Mouse (Mus musculus): Measurements from ENCODE around the gene Rfx1. TPM values are rescaled to one million over a fixed set of nuclear protein-coding genes. Genes with fewer than 3 reads are reported as not detected.
A peak's percentile ranks its signal among the peaks of the same experiment; 100 is the strongest.

Gene Rfx1
- polyA plus RNA-seq, 1 experiment from 2014 or later = 11.3 TPM

DNA sequence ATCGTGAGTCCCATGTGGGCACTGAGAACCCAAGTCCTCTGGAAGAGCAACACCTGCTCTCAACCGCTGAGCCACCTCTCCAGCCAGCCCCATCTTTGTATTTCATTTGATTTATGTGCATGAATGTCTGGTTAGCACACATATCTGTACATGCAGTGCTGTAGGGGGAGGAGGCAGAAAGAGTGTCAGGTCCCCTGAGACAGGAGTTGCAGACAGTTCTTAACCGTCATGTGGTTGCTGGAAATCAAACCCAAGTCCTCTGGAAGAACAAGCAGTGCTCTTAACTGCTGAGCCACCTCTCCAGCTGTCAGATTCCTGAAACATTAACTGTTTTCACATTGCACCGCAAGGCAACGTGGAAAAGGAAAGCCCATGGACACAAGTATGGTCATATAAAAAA lies 18.5 kb upstream of the Rfx1 start:
- no peak for ATAC-seq
- peaks cover 20% of the 10 kb centered on the region for H3K27me3 ChIP-seq (ENCODE audit: control insufficient read depth, insufficient read depth, low read depth, low read length)
- H3K4me2 ChIP-seq (ENCODE audit: low read length) = no peak overlapping the region
- no peak overlapping the region for H3K4me3 ChIP-seq (ENCODE audit: low read depth, low read length)
- 84% methylated on average over 5 of the region's 5 CpGs for WGBS
- H3K27ac ChIP-seq (ENCODE audit: low read length) = no peak overlapping the region
- no peak overlapping the region for H3K9ac ChIP-seq (ENCODE audit: low read depth, low read length)
- no peaks in the 10 kb centered on the region for H3K9me3 ChIP-seq (replicated peaks; ENCODE audit: control insufficient read depth, low read length, poor library complexity, severe bottlenecking)
- H3K36me3 ChIP-seq (ENCODE audit: control insufficient read depth, insufficient read depth, low read length) = no peaks in the 10 kb centered on the region
- peaks cover 3% of the 10 kb centered on the region; the same call in 1 of the 2 replicates for H3K4me1 ChIP-seq (ENCODE audit: control insufficient read depth, insufficient read depth, low read length)

DNA sequence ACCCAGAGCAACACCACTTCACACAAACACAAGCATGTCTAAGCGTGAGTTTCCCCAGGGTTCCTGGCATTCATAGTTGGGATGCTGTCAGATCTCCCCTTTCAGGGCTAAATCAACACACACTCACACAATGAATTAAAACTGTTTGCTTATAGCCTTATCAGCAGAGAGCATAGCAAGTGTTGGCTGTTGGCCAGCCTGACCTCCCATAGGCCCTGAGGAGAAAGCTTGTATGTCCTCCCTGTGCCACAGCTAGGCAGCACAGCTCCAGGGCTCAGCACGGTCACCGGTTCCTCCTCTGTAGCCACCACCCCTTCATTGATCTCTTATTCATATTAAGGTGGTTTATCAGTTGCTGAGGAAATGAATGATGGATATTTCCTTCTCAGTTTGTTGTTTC lies 13.9 kb upstream of the Rfx1 start:
- Histone ChIP-seq H3K4me2 (ENCODE audit: low read length) (no peak overlapping the region), H3K27me3 (ENCODE audit: control insufficient read depth, insufficient read depth, low read depth, low read length) (no peaks in the 10 kb centered on the region), H3K4me3 (ENCODE audit: low read depth, low read length) (no peak overlapping the region), H3K9ac (ENCODE audit: low read depth, low read length) (no peak overlapping the region), H3K27ac (ENCODE audit: low read length) (no peak overlapping the region), H3K4me1 (ENCODE audit: control insufficient read depth, insufficient read depth, low read length) (no peaks in the 10 kb centered on the region), H3K9me3 (replicated peaks; ENCODE audit: control insufficient read depth, low read length, poor library complexity, severe bottlenecking) (no peaks in the 10 kb centered on the region), H3K36me3 (ENCODE audit: control insufficient read depth, insufficient read depth, low read length) (no peaks in the 10 kb centered on the region)
- WGBS = 64% methylated on average over 3 of the region's 3 CpGs
- no peak for ATAC-seq

DNA sequence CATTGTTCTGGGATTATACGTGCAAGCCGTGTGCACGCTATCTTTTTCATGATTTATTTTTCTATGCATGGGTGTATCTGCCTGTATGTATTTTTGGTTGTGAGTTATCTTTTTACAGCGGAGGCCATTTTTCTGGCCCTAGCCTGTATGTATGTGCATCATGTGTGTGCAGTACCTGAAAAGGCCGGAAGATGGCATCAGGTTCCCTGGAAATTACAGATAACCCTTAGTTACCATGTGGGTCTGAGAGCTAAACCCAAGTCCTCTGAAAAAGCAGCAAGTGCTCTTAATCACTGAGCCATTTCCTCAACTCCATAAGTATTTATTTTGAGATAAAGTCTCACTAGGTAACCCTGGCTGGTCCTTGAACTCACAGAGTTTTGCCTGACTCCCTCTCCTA lies 13.4 kb upstream of the Rfx1 start:
- no peak overlapping the region for H3K27ac ChIP-seq (ENCODE audit: low read length)
- H3K27me3 ChIP-seq (ENCODE audit: control insufficient read depth, insufficient read depth, low read depth, low read length) = no peaks in the 10 kb centered on the region
- no peaks in the 10 kb centered on the region for H3K4me1 ChIP-seq (ENCODE audit: control insufficient read depth, insufficient read depth, low read length)
- ATAC-seq = no peak
- H3K4me3 ChIP-seq (ENCODE audit: low read depth, low read length) = no peak overlapping the region
- 94% methylated on average over 5 of the region's 5 CpGs for WGBS
- no peak overlapping the region for H3K9ac ChIP-seq (ENCODE audit: low read depth, low read length)
- no peak overlapping the region for H3K4me2 ChIP-seq (ENCODE audit: low read length)
- H3K9me3 ChIP-seq (replicated peaks; ENCODE audit: control insufficient read depth, low read length, poor library complexity, severe bottlenecking) = no peaks in the 10 kb centered on the region
- no peaks in the 10 kb centered on the region for H3K36me3 ChIP-seq (ENCODE audit: control insufficient read depth, insufficient read depth, low read length)

DNA sequence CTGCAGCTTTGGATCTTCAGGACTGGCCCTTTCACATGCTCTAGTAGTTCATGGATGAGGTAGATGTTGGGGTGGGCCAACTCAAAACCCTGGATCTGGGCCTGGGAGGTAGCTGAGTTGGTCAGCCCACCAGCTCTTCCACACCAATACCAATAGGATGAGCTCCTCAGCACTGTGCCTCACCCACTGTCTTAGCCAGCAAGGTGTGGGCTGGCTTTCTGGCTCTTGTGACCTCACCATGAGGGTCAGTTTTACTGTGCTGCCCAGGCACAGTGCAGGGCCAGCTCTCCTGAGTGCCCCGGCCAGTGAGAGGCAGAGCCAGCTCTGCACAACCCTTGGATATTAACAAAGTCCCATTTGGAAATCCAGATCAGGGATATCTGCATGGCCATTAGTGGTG lies 8.8 kb upstream of the Rfx1 start:
- no peak overlapping the region for H3K4me2 ChIP-seq (ENCODE audit: low read length)
- no peaks in the 10 kb centered on the region for H3K4me1 ChIP-seq (ENCODE audit: control insufficient read depth, insufficient read depth, low read length)
- H3K27me3 ChIP-seq (ENCODE audit: control insufficient read depth, insufficient read depth, low read depth, low read length) = no peaks in the 10 kb centered on the region
- no peak overlapping the region for H3K9ac ChIP-seq (ENCODE audit: low read depth, low read length)
- H3K9me3 ChIP-seq (replicated peaks; ENCODE audit: control insufficient read depth, low read length, poor library complexity, severe bottlenecking) = no peaks in the 10 kb centered on the region
- no peaks in the 10 kb centered on the region for H3K36me3 ChIP-seq (ENCODE audit: control insufficient read depth, insufficient read depth, low read length)
- 91% methylated on average over 1 of the region's 1 CpGs for WGBS
- H3K27ac ChIP-seq (ENCODE audit: low read length) = no peak overlapping the region
- no peak overlapping the region for H3K4me3 ChIP-seq (ENCODE audit: low read depth, low read length)
- no peak for ATAC-seq

DNA sequence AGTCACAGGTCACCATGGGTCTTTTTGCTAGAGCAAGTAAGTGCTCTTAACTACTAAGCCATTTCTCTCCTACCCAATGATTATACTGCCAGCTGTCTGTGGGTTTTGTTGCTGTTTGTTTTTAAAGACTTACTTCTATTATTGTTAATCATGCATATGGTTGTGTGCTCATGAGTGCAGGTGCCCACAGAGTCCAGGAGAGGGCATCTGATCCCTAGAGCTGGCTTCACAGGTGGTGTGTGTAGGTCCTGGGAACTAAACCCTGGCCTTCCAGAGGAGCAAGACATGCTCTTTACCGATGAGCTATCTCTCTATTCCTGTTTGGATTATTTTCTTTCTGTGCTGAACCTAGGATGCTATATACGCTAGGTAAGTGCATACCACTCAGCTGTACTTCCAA lies 7.4 kb upstream of the Rfx1 start:
- Histone ChIP-seq H3K27me3 (ENCODE audit: control insufficient read depth, insufficient read depth, low read depth, low read length) (no peaks in the 10 kb centered on the region), H3K4me1 (ENCODE audit: control insufficient read depth, insufficient read depth, low read length) (no peaks in the 10 kb centered on the region), H3K27ac (ENCODE audit: low read length) (no peak overlapping the region), H3K4me2 (ENCODE audit: low read length) (no peak overlapping the region), H3K9ac (ENCODE audit: low read depth, low read length) (no peak overlapping the region), H3K4me3 (ENCODE audit: low read depth, low read length) (no peak overlapping the region), H3K9me3 (replicated peaks; ENCODE audit: control insufficient read depth, low read length, poor library complexity, severe bottlenecking) (no peaks in the 10 kb centered on the region), H3K36me3 (ENCODE audit: control insufficient read depth, insufficient read depth, low read length) (no peaks in the 10 kb centered on the region)
- no peak for ATAC-seq
- 94% methylated on average over 2 of the region's 2 CpGs for WGBS

DNA sequence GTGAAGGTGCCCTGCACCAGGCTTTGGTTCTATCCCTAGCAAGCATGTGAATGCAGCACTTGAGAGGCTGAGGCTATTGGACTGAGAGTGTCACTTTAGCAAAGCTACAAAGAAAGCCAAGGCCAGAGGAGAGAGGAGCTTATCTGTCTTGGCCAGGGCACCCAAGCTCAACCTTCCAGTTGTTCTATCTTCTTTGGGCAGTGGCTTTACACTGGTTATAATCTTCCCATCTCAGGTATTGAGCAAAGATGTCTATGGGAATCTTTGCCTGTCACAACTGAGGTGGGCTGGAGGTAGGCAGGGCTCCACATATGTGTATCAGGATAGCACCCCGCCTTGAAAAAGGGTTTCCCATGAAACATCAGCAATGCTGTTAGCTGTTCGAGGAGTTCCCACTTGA lies 6.4 kb upstream of the Rfx1 start:
- Histone ChIP-seq H3K27ac (ENCODE audit: low read length) (no peak overlapping the region), H3K9ac (ENCODE audit: low read depth, low read length) (no peak overlapping the region), H3K4me1 (ENCODE audit: control insufficient read depth, insufficient read depth, low read length) (no peaks in the 10 kb centered on the region), H3K36me3 (ENCODE audit: control insufficient read depth, insufficient read depth, low read length) (no peaks in the 10 kb centered on the region), H3K9me3 (replicated peaks; ENCODE audit: control insufficient read depth, low read length, poor library complexity, severe bottlenecking) (no peaks in the 10 kb centered on the region), H3K4me3 (ENCODE audit: low read depth, low read length) (no peak overlapping the region), H3K27me3 (ENCODE audit: control insufficient read depth, insufficient read depth, low read depth, low read length) (no peaks in the 10 kb centered on the region), H3K4me2 (ENCODE audit: low read length) (no peak overlapping the region)
- WGBS = 89% methylated on average over 2 of the region's 2 CpGs
- no peak for ATAC-seq

DNA sequence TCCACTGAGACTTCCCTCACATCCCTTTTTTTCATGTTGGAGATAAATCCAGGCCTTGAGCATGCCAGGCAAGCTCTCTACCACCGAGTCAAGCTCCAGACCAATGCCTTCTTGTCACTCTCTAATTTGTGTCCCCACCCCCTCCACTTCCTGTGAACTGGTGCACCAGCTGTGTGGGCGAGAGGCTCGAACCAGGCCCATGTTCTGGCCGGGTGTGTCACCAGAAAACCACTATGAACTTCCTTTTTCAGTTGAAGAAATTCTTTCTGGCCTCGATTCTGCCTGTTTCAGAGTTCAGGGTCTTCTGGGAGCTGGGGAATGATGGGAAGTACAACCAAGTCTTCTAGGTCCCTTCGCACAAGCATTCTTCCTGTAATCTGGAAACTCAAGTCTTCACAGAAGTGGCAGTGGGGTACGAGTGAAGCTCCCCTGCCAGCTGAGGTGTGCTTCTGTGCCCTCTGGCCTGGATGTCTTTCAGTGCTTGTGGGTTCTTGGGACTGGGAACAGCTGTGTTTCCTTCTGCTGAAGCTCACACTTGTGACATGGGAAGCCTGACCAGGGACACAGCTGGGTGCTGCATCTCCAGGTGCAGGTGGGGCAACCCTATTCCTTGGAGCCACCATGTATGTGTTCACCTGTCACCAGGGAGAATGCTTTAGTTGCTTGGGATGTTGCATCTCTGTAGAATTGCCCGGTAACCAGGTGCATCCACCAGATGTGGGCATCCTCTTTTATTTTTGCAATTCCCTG lies 2.6 kb upstream of the Rfx1 start:
- ATAC-seq = no peak
- no peak overlapping the region for H3K27ac ChIP-seq (ENCODE audit: low read length)
- H3K27me3 ChIP-seq (ENCODE audit: control insufficient read depth, insufficient read depth, low read depth, low read length) = no peaks in the 10 kb centered on the region
- H3K36me3 ChIP-seq (ENCODE audit: control insufficient read depth, insufficient read depth, low read length) = no peaks in the 10 kb centered on the region
- H3K4me3 ChIP-seq (ENCODE audit: low read depth, low read length) = no peak overlapping the region
- H3K9me3 ChIP-seq (replicated peaks; ENCODE audit: control insufficient read depth, low read length, poor library complexity, severe bottlenecking) = no peaks in the 10 kb centered on the region
- 80% methylated on average over 8 of the region's 8 CpGs for WGBS
- H3K4me1 ChIP-seq (ENCODE audit: control insufficient read depth, insufficient read depth, low read length) = peaks cover 17% of the 10 kb centered on the region
- H3K9ac ChIP-seq (ENCODE audit: low read depth, low read length) = no peak overlapping the region
- H3K4me2 ChIP-seq (ENCODE audit: low read length) = no peak overlapping the region

DNA sequence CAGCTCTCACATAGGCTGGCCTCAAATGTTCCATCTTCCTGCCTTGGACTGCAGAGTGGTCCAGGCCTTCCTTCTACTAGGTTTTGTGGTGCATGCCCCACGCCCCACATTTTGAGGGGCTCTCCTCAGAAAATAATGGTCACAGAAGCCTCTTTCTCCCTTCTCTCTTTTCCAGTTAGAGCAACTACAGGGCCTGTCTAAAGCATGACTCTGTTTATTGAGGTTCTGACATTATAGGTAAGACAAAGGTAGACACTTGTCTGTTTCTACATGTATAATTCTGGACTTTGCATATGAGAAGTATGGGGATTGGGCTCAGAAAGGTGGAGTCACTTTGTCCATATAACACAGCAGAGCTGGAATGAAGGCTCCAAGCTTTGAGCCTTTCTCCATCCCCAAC lies 1.6 kb upstream of the Rfx1 start, which contains the start of gene Gm10643:
Gene Gm10643, minus strand, starts transcription at position 101 of the 400 bp plus-strand sequence.
- Histone ChIP-seq H3K27me3 (ENCODE audit: control insufficient read depth, insufficient read depth, low read depth, low read length) (no peaks in the 10 kb centered on the region), H3K9ac (ENCODE audit: low read depth, low read length) (peak within 1 kb of the TSS; percentile 74), H3K4me1 (ENCODE audit: control insufficient read depth, insufficient read depth, low read length) (peaks cover 27% of the 10 kb centered on the region), H3K27ac (ENCODE audit: low read length) (peak within 1 kb of the TSS; percentile 84), H3K36me3 (ENCODE audit: control insufficient read depth, insufficient read depth, low read length) (no peaks in the 10 kb centered on the region), H3K4me3 (ENCODE audit: low read depth, low read length) (peak within 1 kb of the TSS; percentile 97), H3K9me3 (replicated peaks; ENCODE audit: control insufficient read depth, low read length, poor library complexity, severe bottlenecking) (no peaks in the 10 kb centered on the region), H3K4me2 (ENCODE audit: low read length) (peak within 1 kb of the TSS; percentile 91)
- 100% methylated on average over 1 of the region's 1 CpGs for WGBS
- ATAC-seq = no peak

DNA sequence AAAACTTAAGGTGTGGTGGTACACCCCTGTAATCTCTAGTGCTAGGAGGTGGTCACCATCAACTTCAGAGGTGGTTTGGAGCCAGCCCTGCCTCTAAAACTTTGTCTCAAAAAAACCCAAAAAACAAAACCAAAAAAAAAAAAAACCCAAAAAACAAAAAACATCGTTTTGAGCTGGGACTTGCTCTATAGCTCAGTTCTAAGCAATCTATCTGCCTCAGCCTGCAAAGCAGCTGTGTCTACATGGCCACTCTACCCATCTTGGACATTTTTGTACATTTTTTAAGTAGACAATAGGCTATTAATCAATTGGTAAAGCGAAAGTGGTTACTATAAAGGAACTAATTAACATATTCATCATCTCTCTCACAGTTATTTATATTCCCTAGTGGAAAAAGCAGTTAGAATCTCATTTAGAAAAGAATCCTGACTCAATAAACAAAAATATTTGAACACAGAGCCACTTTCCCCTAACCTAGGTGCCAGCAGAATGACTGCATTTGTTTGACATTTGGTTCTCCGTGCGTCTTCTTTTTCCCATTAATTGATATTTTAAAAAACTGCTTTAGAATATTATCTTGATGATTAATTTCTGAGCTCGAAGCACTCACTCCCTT lies 1.1 kb upstream of the Rfx1 start:
- Histone ChIP-seq H3K27me3 (ENCODE audit: control insufficient read depth, insufficient read depth, low read depth, low read length) (no peaks in the 10 kb centered on the region), H3K4me3 (ENCODE audit: low read depth, low read length) (peak overlapping the region; percentile 97), H3K4me2 (ENCODE audit: low read length) (peak overlapping the region; percentile 91), H3K9ac (ENCODE audit: low read depth, low read length) (peak overlapping the region; percentile 74), H3K27ac (ENCODE audit: low read length) (peak overlapping the region; percentile 84), H3K9me3 (replicated peaks; ENCODE audit: control insufficient read depth, low read length, poor library complexity, severe bottlenecking) (no peaks in the 10 kb centered on the region), H3K36me3 (ENCODE audit: control insufficient read depth, insufficient read depth, low read length) (no peaks in the 10 kb centered on the region), H3K4me1 (ENCODE audit: control insufficient read depth, insufficient read depth, low read length) (peaks cover 29% of the 10 kb centered on the region)
- no peak for ATAC-seq
- 24% methylated on average over 5 of the region's 5 CpGs for WGBS

All from midbrain, embryonic 16.5 days (tissue).